Mouse (Mus musculus) embryonic facial prominence, embryonic 14.5 days (tissue): ENCODE results near the gene Tex35. TPM values are rescaled to one million over a fixed set of nuclear protein-coding genes. Genes with fewer than 3 reads are reported as not detected.

Experiments used
- ATAC-seq: fragments of 200-750 bp; cut with Nextera tagmentation; 2 replicates; pipeline ENCODE4 v1.8.0; 2017; ENCODE audit warnings: low read depth, moderate number of reproducible peaks, moderate TSS enrichment
- DNase-seq: peaks from one replicate; pipeline ENCODE4 v3.0.0-alpha.2; 2015; ENCODE audit warnings: low spot score
- H3K27ac ChIP-seq: fragments of 300-500 bp; sonication (generic); replicated peaks from 2 replicates; pipeline ENCODE4 v1.5.1; 2014; ENCODE audit warnings: low read depth, mild to moderate bottlenecking, low read length, moderate library complexity
- H3K27me3 ChIP-seq: fragments of 300-500 bp; sonication (generic); replicated peaks from 2 replicates; pipeline ENCODE4 v1.6.1; 2014; ENCODE audit warnings: low read length; ENCODE audit not compliant: control insufficient read depth, insufficient read depth
- H3K36me3 ChIP-seq: fragments of 300-500 bp; sonication (generic); 2 replicates; pipeline ENCODE4 v1.6.1; 2014; ENCODE audit warnings: low read length, mixed read lengths; ENCODE audit not compliant: control insufficient read depth, insufficient read depth
- H3K4me1 ChIP-seq: fragments of 300-500 bp; sonication (generic); 2 replicates; pipeline ENCODE4 v1.6.1; 2014; ENCODE audit warnings: antibody characterized with exemption, low read length; ENCODE audit not compliant: control insufficient read depth, insufficient read depth
- H3K4me2 ChIP-seq: fragments of 300-500 bp; sonication (generic); 2 replicates; pipeline ENCODE4 v1.6.1; 2014; ENCODE audit warnings: low read depth, mild to moderate bottlenecking, low read length, moderate library complexity, mixed read lengths
- H3K4me3 ChIP-seq: fragments of 300-500 bp; sonication (generic); 2 replicates; pipeline ENCODE4 v1.5.1; 2014; ENCODE audit warnings: low read depth, mild to moderate bottlenecking, low read length
- H3K9ac ChIP-seq: fragments of 300-500 bp; sonication (generic); 2 replicates; pipeline ENCODE4 v1.6.1; 2014; ENCODE audit warnings: low read depth, mild to moderate bottlenecking, low read length, moderate library complexity, mixed read lengths
- H3K9me3 ChIP-seq: fragments of 300-500 bp; sonication (generic); 2 replicates; pipeline ENCODE4 v1.6.1; 2016; ENCODE audit warnings: low read length; ENCODE audit not compliant: control insufficient read depth
- WGBS: fragments of 180-500 bp; shearing (Covaris S2); extraction: QIAGEN DNeasy Blood & Tissue Kit; methylation state at CpG from one replicate; pipeline ENCODE4 v1.1.7; 2014; 5-methylcytosine and 5-hydroxymethylcytosine counted together
- polyA plus RNA-seq: library from polyadenylated mRNA; unstranded; fragments of >200 nt; fragmentation: Nextera tagmentation; extraction: Ambion mirVana; gene quantifications from 2 replicates; pipeline ENCODE4 v1.2.1, GENCODE M21; 2014

The Tex35 gene
- polyA plus RNA-seq, 1 experiment from 2014 or later = not detected

- DNase-seq = no peak
- Histone ChIP-seq H3K9me3 (no peaks in the 10 kb centered on the region), H3K27ac (no peak overlapping the region), H3K27me3 (no peaks in the 10 kb centered on the region), H3K4me2 (no peak overlapping the region), H3K4me1 (no peaks in the 10 kb centered on the region), H3K9ac (no peak overlapping the region), H3K36me3 (no peaks in the 10 kb centered on the region), H3K4me3 (no peak overlapping the region)
- 55% methylated on average over 4 of the region's 4 CpGs for WGBS
- ATAC-seq = no peak
Measured at GRCm38 (mm10) chr1:157092140-157092539, 16.3 kb downstream of the Tex35 start.

GRCm38 (mm10) chr1:157090835-157091234 is 17.6 kb downstream of the Tex35 start:
- H3K4me3 ChIP-seq = no peak overlapping the region
- WGBS = 56% methylated on average over 3 of the region's 3 CpGs
- H3K27ac ChIP-seq = no peak overlapping the region
- H3K9ac ChIP-seq = no peak overlapping the region
- ATAC-seq (no peak), DNase-seq (no peak)
- H3K9me3 ChIP-seq = no peaks in the 10 kb centered on the region
- 0 out of 2 replicates have a peak, but pooled peaks cover 2% of the 10 kb centered on the region for H3K4me1 ChIP-seq
- H3K36me3 ChIP-seq = no peaks in the 10 kb centered on the region
- no peak overlapping the region for H3K4me2 ChIP-seq
- no peaks in the 10 kb centered on the region for H3K27me3 ChIP-seq

GRCm38 (mm10) chr1:157086097-157086994 is 22.1 kb downstream of the Tex35 start:
- DNase-seq (peak; percentile 76), ATAC-seq (peak; percentile 60)
- Histone ChIP-seq H3K4me2 (peak overlapping the region; percentile 67), H3K4me1 (peaks cover 6% of the 10 kb centered on the region; the same call in 1 of the 2 replicates), H3K9me3 (no peaks in the 10 kb centered on the region), H3K27me3 (no peaks in the 10 kb centered on the region), H3K9ac (peak overlapping the region; percentile 58), H3K27ac (no peak overlapping the region), H3K36me3 (no peaks in the 10 kb centered on the region), H3K4me3 (peak overlapping the region; percentile 39)
- WGBS = 10% methylated on average over 25 of the region's 25 CpGs

GRCm38 (mm10) chr1:157082931-157083330 is 25.5 kb downstream of the Tex35 start:
- no peak for ATAC-seq
- no peaks in the 10 kb centered on the region for H3K27me3 ChIP-seq
- 78% methylated on average over 4 of the region's 4 CpGs for WGBS
- DNase-seq = no peak
- no peaks in the 10 kb centered on the region for H3K9me3 ChIP-seq
- no peak overlapping the region for H3K27ac ChIP-seq
- H3K4me3 ChIP-seq = no peak overlapping the region
- H3K9ac ChIP-seq = no peak overlapping the region
- peaks cover 6% of the 10 kb centered on the region; the same call in 1 of the 2 replicates for H3K4me1 ChIP-seq
- H3K36me3 ChIP-seq = no peaks in the 10 kb centered on the region
- no peak overlapping the region for H3K4me2 ChIP-seq

GRCm38 (mm10) chr1:157081999-157082398 is 26.5 kb downstream of the Tex35 start:
- H3K4me2 ChIP-seq = no peak overlapping the region
- no peaks in the 10 kb centered on the region for H3K9me3 ChIP-seq
- no peak overlapping the region for H3K9ac ChIP-seq
- WGBS = 58% methylated on average over 8 of the region's 8 CpGs
- no peak overlapping the region for H3K27ac ChIP-seq
- no peak for ATAC-seq
- no peaks in the 10 kb centered on the region for H3K36me3 ChIP-seq
- H3K4me3 ChIP-seq = no peak overlapping the region
- no peaks in the 10 kb centered on the region for H3K27me3 ChIP-seq
- H3K4me1 ChIP-seq = peaks cover 6% of the 10 kb centered on the region; the same call in 1 of the 2 replicates
- DNase-seq = no peak

GRCm38 (mm10) chr1:157081076-157081804 is 27.2 kb downstream of the Tex35 start:
- peaks cover 9% of the 10 kb centered on the region; the same call in 1 of the 2 replicates for H3K4me1 ChIP-seq
- no peak overlapping the region for H3K9ac ChIP-seq
- no peaks in the 10 kb centered on the region for H3K9me3 ChIP-seq
- 40% methylated on average over 15 of the region's 15 CpGs for WGBS
- no peaks in the 10 kb centered on the region for H3K36me3 ChIP-seq
- H3K4me2 ChIP-seq = no peak overlapping the region
- DNase-seq = no peak
- no peak overlapping the region for H3K4me3 ChIP-seq
- no peaks in the 10 kb centered on the region for H3K27me3 ChIP-seq
- no peak for ATAC-seq
- H3K27ac ChIP-seq = no peak overlapping the region

GRCm38 (mm10) chr1:157080071-157080470 is 28.4 kb downstream of the Tex35 start:
- Histone ChIP-seq H3K27me3 (no peaks in the 10 kb centered on the region), H3K9me3 (no peaks in the 10 kb centered on the region), H3K27ac (no peak overlapping the region), H3K4me3 (no peak overlapping the region), H3K36me3 (no peaks in the 10 kb centered on the region), H3K4me2 (no peak overlapping the region), H3K4me1 (peaks cover 6% of the 10 kb centered on the region; the same call in 1 of the 2 replicates), H3K9ac (no peak overlapping the region)
- no peak for DNase-seq
- WGBS = 74% methylated on average over 7 of the region's 7 CpGs
- ATAC-seq = no peak

GRCm38 (mm10) chr1:157079384-157080025 is 29.0 kb downstream of the Tex35 start:
- H3K27me3 ChIP-seq = no peaks in the 10 kb centered on the region
- peaks cover 6% of the 10 kb centered on the region; the same call in 1 of the 2 replicates for H3K4me1 ChIP-seq
- H3K9ac ChIP-seq = no peak overlapping the region
- DNase-seq = peak; percentile 78
- peak; percentile 56 for ATAC-seq
- WGBS = 37% methylated on average over 11 of the region's 11 CpGs
- H3K9me3 ChIP-seq = no peaks in the 10 kb centered on the region
- H3K36me3 ChIP-seq = no peaks in the 10 kb centered on the region
- no peak overlapping the region for H3K27ac ChIP-seq
- H3K4me3 ChIP-seq = no peak overlapping the region
- no peak overlapping the region for H3K4me2 ChIP-seq
